Mouse (Mus musculus) cortical plate, adult 2 months (tissue): Measurements from ENCODE around the gene Aak1.
"Not testable (repeated sequence)": the region's sequence is repeated elsewhere in the genome, so short reads cannot be mapped to it uniquely, and the experiment has no call there.

Experiments used
- CTCF ChIP-seq: fragments of 200-500 bp; IDR thresholded peaks from 2 replicates; pipeline ENCODE4 v1.5.1; 2011; ENCODE audit warnings: mild to moderate bottlenecking, control low read depth, low read length; ENCODE audit not compliant: insufficient read depth; ENCODE audit errors: extremely low read depth
- POLR2A ChIP-seq: fragments of 200-500 bp; IDR thresholded peaks from 2 replicates; pipeline ENCODE4 v1.6.1; 2011; ENCODE audit warnings: mild to moderate bottlenecking, low read length, control low read depth; ENCODE audit not compliant: insufficient read depth; ENCODE audit errors: extremely low read depth

GRCm38 (mm10) chr6:87048712-87049111 lies 199.4 kb downstream of the Aak1 start:
- not testable (repeated sequence) for TF ChIP-seq POLR2A, CTCF
